Comparison of ENCODE assay signal across 8 mouse cellular contexts in genomic region chr8:110846405-110847170, GRCm38 (mm10). TPM values are rescaled to one million over a fixed set of nuclear protein-coding genes. Genes with fewer than 3 reads are reported as not detected.
DNase-seq lines count a peak whose midpoint lies in the region; ATAC-seq lines count a peak whose summit lies in the region.

Cog4 (plus strand) TSS chr8:110846600.
Sf3b3 (minus strand) TSS chr8:110846787.

- peak within 1 kb of the TSS; percentile 92 for H3K27ac ChIP-seq in hindbrain, embryonic 15.5 days (replicated peaks)

- under 1% methylated on average over 53 of the region's 53 CpGs for WGBS in hindbrain, embryonic 15.5 days

- DNase-seq in R1 (ENCODE audit: low read depth, low spot score): peak; percentile 89
- peak; percentile 91 to 94 for DNase-seq in cerebellum, postnatal 25 days
- DNase-seq in frontal cortex, postnatal 36 days (ENCODE audit: low spot score in 2 of 2): peak; percentile 83 to 90
- DNase-seq in left cerebral cortex, adult 11 months (ENCODE audit: low spot score): peak; percentile 84
- peak; percentile 88 to 89 for DNase-seq in lung, postnatal 4 days
- DNase-seq in retina, postnatal 7 days (ENCODE audit: low read depth, low spot score): peak; percentile 87
- DNase-seq in urinary bladder, adult 2 months (ENCODE audit: low spot score): peak; percentile 80

- peak; percentile 89 for ATAC-seq in hindbrain, embryonic 15.5 days (ENCODE audit: low FRiP score, low read depth)

- no peaks in the 10 kb centered on the region for H3K9me3 ChIP-seq in hindbrain, embryonic 15.5 days

- peak within 1 kb of the TSS; percentile 90 for H3K4me2 ChIP-seq in hindbrain, embryonic 15.5 days

- H3K4me1 ChIP-seq in hindbrain, embryonic 15.5 days (replicated peaks): peaks cover 30% of the 10 kb centered on the region

- peaks cover 45% of the 10 kb centered on the region for H3K36me3 ChIP-seq in hindbrain, embryonic 15.5 days

- peak within 1 kb of the TSS; percentile 82 for H3K4me3 ChIP-seq in hindbrain, embryonic 15.5 days

- peak within 1 kb of the TSS; percentile 95 for H3K9ac ChIP-seq in hindbrain, embryonic 15.5 days

- H3K27me3 ChIP-seq in hindbrain, embryonic 15.5 days: no peaks in the 10 kb centered on the region

RNA-seq across cellular contexts. Expression of gene Cog4, which starts in this region (rescaled TPM):
- polyA plus RNA-seq in hindbrain, embryonic 15.5 days (2015; fragmentation: Nextera tagmentation; extraction: Ambion mirVana): 70.7 and 75.4 TPM in 2 replicates
- 40.9 and 43.1 TPM in 2 replicates for polyA plus RNA-seq in urinary bladder, adult 2 months (2012; rRNA removed)

RNA-seq across cellular contexts. Expression of gene Sf3b3, which starts in this region (rescaled TPM):
- polyA plus RNA-seq in hindbrain, embryonic 15.5 days (2015; fragmentation: Nextera tagmentation; extraction: Ambion mirVana): 90.7 and 94.2 TPM in 2 replicates
- polyA plus RNA-seq in urinary bladder, adult 2 months (2012; rRNA removed): 32.3 and 37.1 TPM in 2 replicates

Comparison
In these comparisons a context has a peak if more than half of its experiments do, and no peak if none do; other contexts are left out.
1. Peak in every context shown above with its lines: DNase-seq, ATAC-seq, H3K4me3 ChIP-seq and H3K27ac ChIP-seq.